Mouse (Mus musculus): ENCODE data around the gene Ddr2.
"Not testable (repeated sequence)": the region's sequence is repeated elsewhere in the genome, so short reads cannot be mapped to it uniquely, and the experiment has no call there.

Ddr2 gene

DNA sequence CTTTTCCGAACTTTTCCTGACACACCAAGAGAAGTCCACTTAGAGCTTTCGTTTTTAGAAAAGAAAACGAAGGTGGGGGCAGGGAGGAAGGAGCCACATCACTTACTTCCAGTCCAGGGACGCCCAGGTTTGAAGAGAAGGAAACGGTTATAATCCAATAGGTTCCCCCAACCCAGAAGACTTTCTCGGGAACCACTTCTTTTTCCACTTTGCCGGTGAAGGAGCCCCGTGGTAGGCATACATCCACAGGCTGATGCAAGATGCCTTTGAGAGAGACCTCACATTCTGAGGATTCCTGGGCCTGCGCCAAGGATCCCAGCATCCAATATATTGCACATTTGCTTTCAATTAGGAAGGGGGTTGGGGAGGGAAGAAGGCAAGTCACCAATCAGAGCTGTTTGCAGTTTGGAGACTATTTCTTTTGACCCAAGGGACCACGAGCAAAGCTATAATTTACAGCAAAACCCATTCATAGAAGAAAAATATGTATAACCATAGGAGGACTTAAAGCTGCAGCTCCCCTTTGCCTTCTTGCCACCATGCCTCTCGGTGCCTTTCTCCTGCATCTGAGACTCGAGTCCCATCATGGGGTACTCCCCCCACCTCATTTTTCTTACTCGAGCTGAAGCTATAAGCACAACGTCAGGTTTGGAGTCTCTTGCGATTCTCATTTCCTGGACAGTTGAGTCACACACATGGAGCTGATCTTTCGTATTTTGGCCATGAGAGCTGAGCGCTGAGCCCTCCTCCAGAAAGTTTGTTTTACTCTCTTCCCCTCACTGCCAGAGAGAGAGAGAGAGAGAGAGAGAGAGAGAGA lies at the start of gene Ddr2:
Gene Ddr2 (minus strand): TSS at position 247 of the 817 bp plus-strand sequence.
- peak; percentile 15 for DNase-seq

DNA sequence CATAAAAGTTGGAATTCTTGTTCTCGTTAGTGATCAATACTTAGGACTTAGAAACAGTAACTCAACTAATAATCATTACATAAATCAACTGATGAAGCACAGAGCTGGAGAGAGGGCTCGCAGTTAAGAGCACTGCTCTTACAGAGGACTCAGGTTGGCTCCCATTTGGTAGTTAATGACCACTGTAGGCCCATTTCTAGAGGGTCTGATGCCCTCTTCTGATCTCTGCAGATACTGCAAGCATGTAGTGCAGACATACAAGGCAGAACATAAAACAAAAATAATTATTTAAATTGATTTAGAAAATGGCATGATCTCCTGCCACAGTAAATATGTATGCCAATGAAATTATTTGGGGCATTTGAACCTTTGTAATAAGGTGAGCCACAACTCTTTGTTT lies 49.1 kb upstream of the Ddr2 start:
- no peak for DNase-seq

DNA sequence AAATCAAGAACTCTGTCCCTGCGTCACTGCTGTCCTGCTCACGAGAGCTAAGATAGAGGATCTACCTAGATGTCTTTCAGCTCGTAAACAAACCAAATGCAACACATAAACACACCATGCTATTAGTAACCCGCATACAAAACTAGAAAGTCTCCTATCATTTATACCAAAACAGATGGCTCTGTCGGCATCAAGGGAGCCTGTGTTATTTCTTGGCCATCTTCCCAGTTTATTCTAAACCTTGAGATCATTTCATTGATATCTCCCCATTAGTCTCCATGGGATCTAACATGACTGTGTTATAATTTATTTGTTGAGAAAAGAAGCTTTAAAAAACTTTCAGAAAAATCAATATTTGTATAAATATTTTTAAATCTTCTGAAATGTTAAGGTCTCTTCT lies 45.2 kb upstream of the Ddr2 start:
- no peak for DNase-seq

DNA sequence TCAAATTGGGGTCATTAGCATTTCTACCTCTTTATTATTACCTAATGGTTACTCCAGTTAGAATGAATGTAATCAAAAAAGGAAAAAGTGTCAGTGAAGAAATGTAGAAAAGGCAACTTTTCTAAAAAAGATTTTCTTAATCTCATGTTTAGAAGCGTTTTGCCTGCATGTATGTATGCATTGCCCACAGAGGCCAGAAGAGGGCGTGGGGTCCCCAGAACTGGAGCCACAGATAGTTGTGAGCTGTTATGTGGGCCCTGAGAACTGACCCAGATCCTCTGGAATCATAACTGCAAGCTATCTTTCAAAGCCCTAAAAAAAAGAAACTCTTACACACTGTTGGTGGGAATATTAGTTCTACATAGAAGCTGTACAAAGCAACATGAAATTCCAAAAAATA lies 44.7 kb upstream of the Ddr2 start:
- no peak for DNase-seq

DNA sequence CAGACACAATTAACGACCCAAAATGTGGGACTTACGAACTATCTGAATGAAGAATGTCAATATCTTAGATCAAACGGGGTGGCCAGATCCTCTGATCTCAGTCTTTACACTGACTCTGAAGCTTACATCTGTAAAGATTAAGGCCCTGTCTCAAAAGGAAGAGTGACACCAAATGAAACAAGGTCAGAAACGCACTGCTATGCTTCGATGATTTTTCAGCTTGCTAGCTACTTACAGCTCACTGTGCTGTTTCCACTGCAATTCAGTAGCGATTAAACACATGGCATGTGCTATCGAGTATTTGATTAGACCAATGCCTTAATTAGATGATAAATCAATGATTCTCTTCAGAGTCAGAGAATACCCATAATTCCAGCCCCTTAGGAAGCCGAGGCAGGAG lies 43.4 kb upstream of the Ddr2 start:
- no peak for DNase-seq

- no peak for DNase-seq
Observed at GRCm38 (mm10) chr1:170152552-170152951, 42.0 kb upstream of the Ddr2 start.

- no peak for DNase-seq
Observed at GRCm38 (mm10) chr1:170150870-170151269, 40.3 kb upstream of the Ddr2 start.

DNA sequence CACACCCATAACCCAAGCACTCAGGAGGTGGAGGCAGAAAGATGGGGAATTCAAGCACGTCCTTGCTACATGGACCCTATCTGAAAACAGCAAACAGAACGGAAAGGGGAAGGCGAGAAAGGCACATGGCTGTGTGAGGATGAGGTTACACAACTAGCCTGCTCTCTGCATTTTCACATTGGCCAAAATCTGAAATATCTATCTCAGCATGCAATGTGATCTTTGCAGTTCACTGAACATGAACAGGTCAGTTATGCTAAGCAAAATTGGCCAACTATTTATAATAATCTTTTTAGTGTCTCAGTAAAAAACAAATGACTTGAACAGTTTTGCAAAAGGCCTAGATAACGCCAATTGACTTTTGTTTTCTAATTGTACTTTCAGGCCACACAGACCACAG lies 39.2 kb upstream of the Ddr2 start:
- no peak for DNase-seq

GRCm38 (mm10) chr1:170148536-170148935 lies 38.0 kb upstream of the Ddr2 start:
- DNase-seq: no peak

DNA sequence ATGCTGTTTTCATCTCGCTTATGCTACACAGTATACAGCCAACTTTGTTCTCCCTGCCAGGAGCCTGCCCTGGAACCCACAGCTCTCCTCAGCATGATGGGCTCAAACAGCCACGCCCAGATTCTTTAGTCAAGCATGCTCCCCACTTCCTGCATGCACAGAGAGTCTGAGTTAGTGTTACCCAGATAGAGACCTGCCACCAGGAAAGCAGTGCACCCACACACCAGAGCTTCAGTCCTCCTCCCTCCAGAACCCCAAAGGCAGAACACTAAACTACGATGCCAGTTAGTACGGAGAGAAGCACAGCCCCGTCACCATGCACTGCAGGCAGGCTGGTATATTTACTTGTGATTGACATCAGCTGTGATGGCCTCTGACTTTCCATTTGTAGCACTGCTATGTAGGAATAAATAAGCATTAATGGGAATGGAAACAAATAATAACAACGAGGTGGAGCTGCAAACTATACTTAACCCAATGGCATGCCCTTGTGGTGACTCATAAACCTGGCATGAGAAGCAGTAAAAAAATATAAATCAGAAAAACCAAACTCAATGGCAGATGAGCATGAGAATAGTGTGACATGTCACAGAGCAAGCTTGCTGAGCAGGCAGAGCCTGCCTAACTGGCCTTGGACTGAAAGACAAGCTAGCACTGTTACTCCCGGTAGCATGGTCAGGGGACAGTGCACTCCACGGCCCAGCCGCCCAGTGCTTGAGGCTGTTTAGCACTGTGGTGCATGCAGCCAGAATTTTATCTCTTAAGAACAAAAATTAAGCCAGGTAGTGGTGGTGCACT lies 37.3 kb upstream of the Ddr2 start:
- DNase-seq: no peak

- DNase-seq: no peak
Observed at GRCm38 (mm10) chr1:170145606-170146005, 35.0 kb upstream of the Ddr2 start.

GRCm38 (mm10) chr1:170142256-170142871 lies 31.8 kb upstream of the Ddr2 start:
- DNase-seq: no peak

- DNase-seq: no peak
Observed at GRCm38 (mm10) chr1:170141626-170142025, 31.1 kb upstream of the Ddr2 start.

DNA sequence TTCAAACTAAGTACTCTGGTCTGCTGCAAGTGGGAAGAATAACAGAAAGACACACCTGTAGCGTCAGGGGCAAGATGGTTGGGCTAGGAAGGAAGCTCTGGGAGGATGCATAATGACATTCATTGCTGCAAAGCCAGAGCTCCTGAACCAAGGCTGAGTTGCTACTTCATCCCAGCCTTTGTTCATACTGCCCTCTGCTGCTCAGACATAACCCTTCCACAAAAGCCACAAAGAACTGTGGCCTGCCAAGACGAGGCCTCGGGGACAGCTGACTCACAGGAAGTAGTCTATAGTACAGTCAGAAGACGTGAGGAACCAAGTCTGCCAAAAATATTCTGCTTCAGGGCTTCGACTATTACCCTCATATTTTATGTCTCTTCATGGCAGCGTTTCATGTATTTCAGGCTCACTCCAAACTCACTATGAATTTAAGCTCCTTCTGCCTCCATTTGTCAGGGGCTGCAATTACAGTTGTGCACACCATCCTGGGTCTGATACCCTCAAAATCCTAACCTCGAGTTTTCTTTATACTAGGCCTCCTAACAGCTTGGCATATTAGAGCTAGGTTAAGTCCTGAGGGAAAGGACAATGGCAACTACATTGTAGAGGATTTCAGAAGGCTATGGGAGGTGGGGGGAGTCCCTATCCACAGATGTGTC lies 25.9 kb upstream of the Ddr2 start:
- peak; percentile 61 for DNase-seq

GRCm38 (mm10) chr1:170134264-170134663 lies 23.7 kb upstream of the Ddr2 start:
- no peak for DNase-seq

- DNase-seq: no peak
Observed at GRCm38 (mm10) chr1:170130962-170131361, 20.4 kb upstream of the Ddr2 start.

GRCm38 (mm10) chr1:170124644-170125043 lies 14.1 kb upstream of the Ddr2 start:
- no peak for DNase-seq

DNA sequence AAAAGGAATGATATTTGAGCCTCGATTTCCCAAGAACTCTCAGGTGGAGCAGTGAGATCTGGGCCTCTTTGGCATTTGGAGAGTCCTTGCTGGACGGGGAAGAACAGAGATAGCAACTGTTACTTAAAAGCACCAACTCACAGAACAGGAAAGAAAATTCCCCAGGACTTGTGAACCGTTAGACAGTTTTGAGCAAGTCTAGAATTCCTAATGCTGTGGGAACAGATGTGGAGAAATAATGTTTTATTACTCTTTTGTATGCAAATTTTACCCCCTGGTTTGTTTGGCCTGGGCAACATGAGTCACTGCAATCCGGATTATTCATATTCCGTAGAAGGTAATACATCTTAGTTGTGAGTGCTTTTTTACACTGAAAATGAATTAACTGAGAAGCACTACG lies 3.1 kb upstream of the Ddr2 start:
- DNase-seq: no peak

- no peak for DNase-seq
Observed at GRCm38 (mm10) chr1:170112261-170112660, 1.7 kb upstream of the Ddr2 start.

DNA sequence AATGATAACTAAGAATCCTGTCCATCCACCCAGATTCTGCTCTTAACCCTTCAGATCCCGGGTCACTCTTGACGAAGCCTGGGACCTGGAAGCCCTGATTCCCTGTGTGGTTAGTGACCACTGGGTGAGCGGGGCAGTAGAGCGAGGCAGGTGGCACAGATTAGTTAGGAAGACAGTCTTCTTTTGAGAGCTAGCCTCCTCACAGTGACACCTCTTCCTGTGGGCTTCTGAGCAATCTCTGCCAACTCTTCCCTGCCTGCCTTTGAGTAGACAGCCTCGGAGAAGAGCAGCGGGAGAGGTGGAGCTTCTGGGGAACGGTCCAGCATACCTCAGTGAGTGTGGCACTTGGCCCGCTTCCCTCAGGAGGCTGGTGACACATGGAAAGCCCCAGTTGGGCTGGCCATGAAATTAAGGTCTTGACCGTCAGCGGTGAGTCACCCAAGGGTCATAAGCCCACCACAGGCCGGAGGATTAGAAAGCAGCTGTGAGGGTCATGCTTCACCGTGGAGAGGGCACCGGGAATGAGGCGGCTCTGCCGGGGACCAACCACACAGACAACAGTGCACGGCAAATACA lies 1.2 kb upstream of the Ddr2 start:
- DNase-seq: peak; percentile 62

DNA sequence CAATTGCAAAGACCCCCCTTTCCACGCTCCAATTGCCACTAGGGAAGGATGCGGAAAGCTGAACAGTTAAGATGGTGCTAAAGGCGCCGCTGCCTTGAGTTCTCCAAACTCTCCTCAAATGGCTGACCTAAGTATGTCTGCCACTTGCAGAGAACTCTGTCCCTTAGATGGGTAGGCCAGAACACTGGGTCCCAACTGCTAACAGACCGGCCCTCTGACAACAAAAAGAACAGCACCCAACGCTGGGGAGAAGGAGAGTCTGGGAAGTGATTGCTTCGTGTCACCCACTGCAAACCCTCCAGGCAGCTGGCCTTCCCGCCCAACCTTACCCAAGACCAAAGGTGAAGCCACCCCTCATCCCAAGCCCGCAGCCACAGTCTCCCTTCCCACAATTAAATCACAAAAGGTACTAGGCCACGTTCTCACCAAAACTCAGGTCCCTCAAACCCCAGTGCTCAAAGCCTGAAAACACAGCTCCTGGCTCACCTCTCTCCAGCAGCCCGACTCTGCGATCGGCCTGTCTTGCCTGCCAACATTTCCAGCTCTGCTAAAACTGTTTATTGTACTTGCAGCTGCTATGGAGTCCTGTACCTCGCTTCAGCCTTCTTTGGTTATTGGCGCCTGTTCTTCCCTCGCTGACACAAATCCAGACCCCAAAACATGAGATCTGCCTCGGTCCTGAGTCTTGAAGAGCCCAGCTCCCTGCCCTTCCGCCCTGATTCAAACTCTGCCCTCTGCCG lies 616 bp downstream of the Ddr2 start:
- no peak for DNase-seq

DNA sequence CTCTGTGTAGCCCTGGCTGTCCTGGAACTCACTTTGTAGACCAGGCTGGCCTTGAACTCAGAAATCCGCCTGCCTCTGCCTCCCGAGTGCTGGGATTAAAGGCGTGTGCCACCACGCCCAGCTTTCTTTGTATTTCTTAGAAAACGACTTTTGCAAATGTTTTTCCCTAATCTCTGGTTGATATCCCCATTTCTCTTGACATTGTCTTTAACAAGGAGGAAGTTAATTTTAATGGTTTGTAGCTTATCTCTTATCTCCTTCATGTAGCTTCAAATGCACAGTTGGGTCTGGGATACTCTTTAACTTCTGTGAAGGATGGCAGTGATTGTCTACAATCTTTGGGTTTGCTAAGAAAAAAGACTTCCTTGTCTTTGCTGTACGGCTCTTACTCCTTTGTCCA lies 7.7 kb downstream of the Ddr2 start:
- DNase-seq: not testable (repeated sequence)
